Mouse (Mus musculus) kidney, embryonic 14.5 days (tissue): ENCODE results near the gene Lig4. TPM values are rescaled to one million over a fixed set of nuclear protein-coding genes. Genes with fewer than 3 reads are reported as not detected.

Source experiments
- ATAC-seq: fragments of 200-750 bp; cut with Nextera tagmentation; 2 replicates; pipeline ENCODE4 v1.8.0; 2017; ENCODE audit warnings: moderate number of reproducible peaks, mild to moderate bottlenecking, moderate TSS enrichment, moderate library complexity; ENCODE audit not compliant: low FRiP score, low TSS enrichment
- H3K27ac ChIP-seq: fragments of 300-500 bp; sonication (generic); 2 replicates; pipeline ENCODE4 v1.5.1; 2014; ENCODE audit warnings: low read depth, mild to moderate bottlenecking, low read length, moderate library complexity, mixed read lengths
- H3K27me3 ChIP-seq: fragments of 300-500 bp; sonication (generic); 2 replicates; pipeline ENCODE4 v1.6.1; 2014; ENCODE audit warnings: mild to moderate bottlenecking, low read length; ENCODE audit not compliant: control insufficient read depth, insufficient read depth
- H3K36me3 ChIP-seq: fragments of 300-500 bp; sonication (generic); 2 replicates; pipeline ENCODE4 v1.6.1; 2014; ENCODE audit warnings: low read length, mixed read lengths; ENCODE audit not compliant: control insufficient read depth, insufficient read depth
- H3K4me1 ChIP-seq: fragments of 300-500 bp; sonication (generic); 2 replicates; pipeline ENCODE4 v1.6.1; 2014; ENCODE audit warnings: low read length, mixed read lengths; ENCODE audit not compliant: control insufficient read depth, insufficient read depth
- H3K4me2 ChIP-seq: fragments of 300-500 bp; sonication (generic); replicated peaks from 2 replicates; pipeline ENCODE4 v1.6.1; 2014; ENCODE audit warnings: low read depth, mild to moderate bottlenecking, low read length
- H3K4me3 ChIP-seq: fragments of 300-500 bp; sonication (generic); 2 replicates; pipeline ENCODE4 v1.5.1; 2014; ENCODE audit warnings: mild to moderate bottlenecking, low read length
- H3K9ac ChIP-seq: fragments of 300-500 bp; sonication (generic); 2 replicates; pipeline ENCODE4 v1.6.1; 2014; ENCODE audit warnings: low read depth, mild to moderate bottlenecking, low read length, moderate library complexity
- H3K9me3 ChIP-seq: fragments of 300-500 bp; sonication (generic); 2 replicates; pipeline ENCODE4 v1.6.1; 2016; ENCODE audit warnings: low read length; ENCODE audit not compliant: control insufficient read depth
- WGBS: fragments of 180-500 bp; shearing (Covaris S2); extraction: QIAGEN DNeasy Blood & Tissue Kit; methylation state at CpG from one replicate; pipeline ENCODE4 v1.1.7; 2014; 5-methylcytosine and 5-hydroxymethylcytosine counted together
- polyA plus RNA-seq: library from polyadenylated mRNA; unstranded; fragments of >200 nt; fragmentation: Nextera tagmentation; extraction: Ambion mirVana; gene quantifications from 2 replicates; pipeline ENCODE4 v1.2.1, GENCODE M21; 2014

The Lig4 gene
- polyA plus RNA-seq, 1 experiment from 2014 or later: 5.8 TPM

DNA sequence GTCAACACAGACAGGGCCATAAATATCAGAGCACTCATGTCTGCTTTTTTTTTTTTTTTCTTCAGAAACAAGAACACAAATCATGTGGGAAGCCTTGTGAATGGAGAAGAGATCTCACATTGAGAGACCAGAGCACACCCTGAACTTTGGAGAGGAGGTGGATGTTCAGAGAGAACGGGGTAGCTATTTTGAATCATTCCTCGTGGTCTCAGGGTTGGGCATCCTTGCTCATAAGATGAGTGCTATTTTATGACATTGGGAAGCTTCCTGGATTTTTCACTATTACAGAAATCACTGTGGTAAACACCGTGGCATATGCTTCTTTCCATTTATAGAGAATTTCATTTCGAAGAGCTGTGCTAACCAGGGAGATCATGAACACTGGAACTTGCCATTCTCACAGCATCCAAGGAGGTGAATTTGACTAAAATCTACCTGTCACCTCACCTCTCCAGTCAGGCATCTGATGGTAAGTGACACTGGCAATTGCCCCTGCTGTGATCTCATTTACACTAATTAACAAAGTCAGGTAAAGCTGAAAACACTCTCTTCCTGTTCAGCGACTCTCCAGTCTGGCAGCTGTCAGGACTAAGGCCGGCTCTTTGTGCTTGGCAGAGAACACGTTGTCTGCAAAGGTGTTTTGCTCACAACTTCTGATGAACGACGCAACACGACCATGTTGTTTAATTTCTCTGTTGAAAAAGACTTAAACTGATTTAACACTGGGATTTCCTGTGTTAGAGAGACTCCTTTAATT lies 28.2 kb downstream of the Lig4 start:
- H3K27ac ChIP-seq: no peak overlapping the region
- H3K36me3 ChIP-seq: no peaks in the 10 kb centered on the region
- no peak overlapping the region for H3K4me2 ChIP-seq
- H3K27me3 ChIP-seq: no peaks in the 10 kb centered on the region
- H3K9ac ChIP-seq: no peak overlapping the region
- no peaks in the 10 kb centered on the region for H3K9me3 ChIP-seq
- no peaks in the 10 kb centered on the region for H3K4me1 ChIP-seq
- H3K4me3 ChIP-seq: no peak overlapping the region
- ATAC-seq: no peak
- 70% methylated on average over 10 of the region's 10 CpGs for WGBS

DNA sequence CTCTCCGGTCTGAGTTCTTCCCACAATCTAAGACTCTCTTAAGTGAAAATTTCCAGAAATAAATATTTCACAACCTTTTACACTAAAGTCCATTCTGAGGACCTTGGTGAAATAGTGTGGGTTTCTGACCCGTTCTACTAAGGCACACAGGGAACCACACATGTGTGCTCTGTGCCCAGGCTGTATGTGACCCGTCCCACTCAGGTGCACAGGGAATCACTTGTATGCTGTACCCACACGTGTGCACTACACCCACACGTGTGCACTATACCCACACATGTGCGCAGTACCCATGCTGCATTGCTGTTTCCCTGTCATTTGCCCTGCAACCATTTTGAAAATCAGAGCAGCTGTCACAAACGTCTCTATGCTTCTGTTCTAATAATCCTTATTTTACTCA lies 41.9 kb downstream of the Lig4 start:
- Histone ChIP-seq H3K36me3 (no peaks in the 10 kb centered on the region), H3K4me1 (no peaks in the 10 kb centered on the region), H3K9ac (no peak overlapping the region), H3K9me3 (no peaks in the 10 kb centered on the region), H3K27me3 (no peaks in the 10 kb centered on the region), H3K27ac (no peak overlapping the region), H3K4me3 (no peak overlapping the region), H3K4me2 (no peak overlapping the region)
- 78% methylated on average over 7 of the region's 7 CpGs for WGBS
- no peak for ATAC-seq

DNA sequence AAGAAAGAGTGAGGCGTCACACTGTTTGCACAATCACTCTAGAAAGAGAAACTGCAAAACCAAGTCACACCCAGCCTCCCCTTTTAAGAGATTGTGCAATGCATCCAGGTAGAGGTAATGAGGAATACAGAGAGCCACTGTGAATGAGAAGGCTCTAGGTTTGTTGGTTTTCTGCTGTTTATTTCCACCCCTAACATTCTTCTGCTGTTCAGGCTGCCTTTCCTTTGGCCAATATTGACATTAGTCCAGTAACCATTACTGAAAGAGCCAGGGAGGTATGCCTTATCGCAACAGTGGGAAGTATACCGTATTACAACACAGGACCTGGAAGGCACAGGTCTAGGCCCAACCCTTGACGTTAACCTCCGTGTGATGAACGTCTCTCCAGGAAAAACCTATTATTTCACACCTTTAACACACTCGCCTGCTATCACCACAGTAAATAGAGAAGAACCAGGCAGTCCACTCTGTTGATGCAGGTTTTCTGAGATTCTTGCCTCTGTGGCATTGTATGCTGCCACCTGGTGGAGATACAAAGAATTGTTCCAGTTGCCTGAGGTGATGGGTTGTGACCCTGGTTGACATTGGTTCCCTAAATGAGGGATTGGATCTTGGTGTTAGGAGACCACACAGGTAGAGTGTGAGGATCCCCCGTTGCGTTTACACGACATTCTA lies 42.5 kb downstream of the Lig4 start:
- Histone ChIP-seq H3K4me2 (no peak overlapping the region), H3K4me1 (no peaks in the 10 kb centered on the region), H3K27me3 (no peaks in the 10 kb centered on the region), H3K9ac (no peak overlapping the region), H3K9me3 (no peaks in the 10 kb centered on the region), H3K36me3 (no peaks in the 10 kb centered on the region), H3K4me3 (no peak overlapping the region), H3K27ac (no peak overlapping the region)
- 40% methylated on average over 10 of the region's 10 CpGs for WGBS
- ATAC-seq: 0 out of 2 replicates have a peak, but pooled peaks have one; percentile 24

DNA sequence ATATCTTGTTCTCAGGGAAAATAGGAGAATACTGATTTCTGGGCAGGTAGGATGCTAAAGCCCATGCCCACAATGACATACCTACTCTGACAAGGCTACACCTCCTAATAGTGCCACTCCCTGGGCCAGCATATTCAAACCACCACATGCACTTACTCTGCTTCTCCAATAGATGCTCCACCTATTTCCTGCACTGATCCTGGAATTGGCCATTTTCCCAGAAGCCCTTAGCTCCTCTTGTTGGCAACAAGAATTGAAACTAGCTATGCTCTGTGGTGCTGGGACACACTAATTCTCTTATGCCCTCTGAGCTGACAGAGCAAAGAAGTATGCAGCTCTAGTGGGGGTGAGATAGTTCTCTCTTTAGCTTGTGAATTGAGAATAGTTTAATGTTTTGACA lies 44.8 kb downstream of the Lig4 start:
- Histone ChIP-seq H3K36me3 (no peaks in the 10 kb centered on the region), H3K9me3 (no peaks in the 10 kb centered on the region), H3K4me1 (no peaks in the 10 kb centered on the region), H3K27ac (no peak overlapping the region), H3K4me2 (no peak overlapping the region), H3K9ac (no peak overlapping the region), H3K4me3 (no peak overlapping the region), H3K27me3 (no peaks in the 10 kb centered on the region)
- ATAC-seq: no peak

DNA sequence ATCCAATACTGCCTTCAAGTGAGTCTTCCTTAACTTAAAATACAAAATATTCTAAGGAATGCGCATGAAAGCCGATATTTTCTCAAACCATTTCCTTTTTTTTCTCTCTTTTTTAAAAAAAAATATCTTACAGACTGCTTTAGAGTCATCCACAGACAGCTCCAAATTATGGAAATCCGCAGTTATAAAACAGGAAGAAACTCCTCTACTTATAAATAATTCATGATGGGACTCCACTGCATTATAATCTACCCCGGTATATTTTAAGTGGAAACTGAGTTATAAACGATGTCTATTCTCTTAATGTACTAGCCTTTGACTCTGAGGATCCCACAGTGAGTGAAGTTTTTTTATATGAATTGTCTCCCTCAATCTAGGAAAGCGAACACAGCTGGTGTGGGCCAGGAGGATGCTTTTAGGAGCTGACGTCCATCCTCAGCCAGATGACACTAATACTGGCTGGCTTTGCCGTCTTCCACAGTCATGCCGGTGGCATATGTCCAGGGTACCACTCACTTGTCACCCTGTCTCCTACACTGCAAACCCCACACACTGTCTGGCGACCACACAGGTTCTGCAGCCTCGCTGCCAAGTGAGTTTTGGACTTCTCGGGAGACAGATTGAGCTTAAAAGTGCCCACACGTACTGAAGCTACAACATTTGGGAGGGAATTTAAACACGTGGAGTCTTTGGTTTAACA lies 47.6 kb downstream of the Lig4 start:
- Histone ChIP-seq H3K27ac (no peak overlapping the region), H3K9ac (no peak overlapping the region), H3K27me3 (no peaks in the 10 kb centered on the region), H3K4me3 (no peak overlapping the region), H3K36me3 (no peaks in the 10 kb centered on the region), H3K9me3 (no peaks in the 10 kb centered on the region), H3K4me1 (no peaks in the 10 kb centered on the region), H3K4me2 (no peak overlapping the region)
- 83% methylated on average over 14 of the region's 14 CpGs for WGBS
- ATAC-seq: no peak

Other genes with a start within 250 kb of the Lig4 start
- gene Fam155a, start 206.5 kb downstream of the Lig4 start, polyA plus RNA-seq: 0.95 and 0.99 TPM in 2 replicates
- not detected in 2 replicates for gene Gm10217, start 113.4 kb downstream of the Lig4 start, polyA plus RNA-seq
- gene Abhd13, start within 50 bp of the Lig4 start, polyA plus RNA-seq: 11.9 and 24.2 TPM in 2 replicates
- 6.7 and 8.0 TPM in 2 replicates for gene Tnfsf13b, start 28.8 kb upstream of the Lig4 start, polyA plus RNA-seq
- 0.16 and 0.27 TPM in 2 replicates for gene Myo16, start 176.2 kb upstream of the Lig4 start, polyA plus RNA-seq